Mouse (Mus musculus) midbrain, embryonic 15.5 days (tissue): Measurements from ENCODE around the gene Asap2. TPM values are rescaled to one million over a fixed set of nuclear protein-coding genes. Genes with fewer than 3 reads are reported as not detected.

Source experiments
- ATAC-seq: fragments of 200-750 bp; cut with Nextera tagmentation; replicated peaks from 2 replicates; pipeline ENCODE4 v1.8.0; 2017; ENCODE audit warnings: moderate TSS enrichment
- H3K27ac ChIP-seq: fragments of 300-500 bp; sonication (generic); 2 replicates; pipeline ENCODE4 v1.5.1; 2015; ENCODE audit warnings: mild to moderate bottlenecking, inconsistent platforms
- H3K27me3 ChIP-seq: fragments of 300-500 bp; sonication (generic); replicated peaks from 2 replicates; pipeline ENCODE4 v1.6.1; 2015; ENCODE audit warnings: inconsistent platforms
- H3K36me3 ChIP-seq: fragments of 300-500 bp; sonication (generic); replicated peaks from 2 replicates; pipeline ENCODE4 v1.6.1; 2015; ENCODE audit warnings: inconsistent platforms
- H3K4me1 ChIP-seq: fragments of 300-500 bp; sonication (generic); 2 replicates; pipeline ENCODE4 v1.6.1; 2015; ENCODE audit warnings: inconsistent platforms
- H3K4me2 ChIP-seq: fragments of 300-500 bp; sonication (generic); 2 replicates; pipeline ENCODE4 v1.6.1; 2015; ENCODE audit warnings: inconsistent platforms, mild to moderate bottlenecking, moderate library complexity
- H3K4me3 ChIP-seq: fragments of 300-500 bp; sonication (generic); 2 replicates; pipeline ENCODE4 v1.5.1; 2015; ENCODE audit warnings: mild to moderate bottlenecking, inconsistent platforms
- H3K9ac ChIP-seq: fragments of 300-500 bp; sonication (generic); 2 replicates; pipeline ENCODE4 v1.6.1; 2015; ENCODE audit warnings: mild to moderate bottlenecking, inconsistent platforms
- H3K9me3 ChIP-seq: fragments of 300-500 bp; sonication (generic); 2 replicates; pipeline ENCODE4 v1.6.1; 2016; ENCODE audit warnings: inconsistent platforms
- WGBS: fragments of 180-500 bp; shearing (Covaris S2); methylation state at CpG from one replicate; pipeline ENCODE4 v1.1.7; 2015; ENCODE audit warnings: mixed read lengths; 5-methylcytosine and 5-hydroxymethylcytosine counted together
- polyA plus RNA-seq: library from polyadenylated mRNA; unstranded; fragments of >200 nt; fragmentation: Nextera tagmentation; extraction: Ambion mirVana; gene quantifications from 2 replicates; pipeline ENCODE4 v1.2.1, GENCODE M21; 2015

The Asap2 gene
- polyA plus RNA-seq, 1 experiment from 2014 or later: 13.9 TPM

DNA sequence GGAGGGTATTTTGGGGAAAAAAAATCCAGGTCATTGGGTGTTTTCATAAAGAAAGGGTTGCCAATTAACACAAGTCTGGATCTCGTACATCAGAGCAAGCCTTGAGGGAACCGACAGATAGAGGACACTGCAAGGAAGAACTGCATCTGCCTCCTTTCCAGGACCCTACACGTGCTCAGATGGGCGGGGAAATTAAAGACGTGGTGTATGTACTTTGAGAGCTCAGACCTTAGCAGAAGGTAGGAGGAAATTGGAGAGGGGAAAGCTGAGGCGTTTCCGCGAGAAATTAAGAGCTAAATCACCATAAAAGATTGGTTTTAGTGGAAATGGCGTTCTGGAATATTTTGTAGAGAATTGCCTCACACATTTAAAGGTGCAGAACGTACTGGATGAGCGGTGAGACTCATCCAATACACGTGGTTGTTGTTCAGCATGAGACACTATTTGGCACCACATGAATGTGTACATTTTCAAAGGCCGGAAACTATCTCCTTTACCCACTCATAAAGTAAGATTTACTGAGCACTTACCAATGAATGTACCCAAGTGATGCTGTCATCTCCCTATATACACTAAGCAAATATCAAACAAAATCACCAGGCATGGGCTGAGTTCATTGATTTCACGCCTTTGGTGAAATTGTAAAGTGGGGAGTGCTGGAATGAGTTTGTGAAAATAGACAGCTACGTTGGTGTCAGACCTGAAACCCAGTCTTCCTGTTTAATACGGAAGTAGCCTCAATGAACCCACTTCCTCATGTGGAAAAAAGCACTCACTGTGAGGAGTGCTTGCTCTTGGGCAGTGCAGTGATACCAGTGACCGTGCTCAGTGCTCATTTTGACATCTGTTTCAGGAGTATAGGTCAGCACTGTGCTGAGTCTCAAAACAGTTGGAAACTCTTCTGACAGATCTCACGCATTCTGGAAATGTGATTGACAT, 296.7 kb downstream of the Asap2 start:
- H3K36me3 ChIP-seq: peaks cover 8% of the 10 kb centered on the region; the same call in 1 of the 2 replicates
- peak overlapping the region; percentile 89 for H3K4me2 ChIP-seq
- peak overlapping the region; percentile 89 for H3K4me3 ChIP-seq
- peak overlapping the region; percentile 89 for H3K9ac ChIP-seq
- H3K4me1 ChIP-seq: peaks cover 39% of the 10 kb centered on the region
- H3K9me3 ChIP-seq: no peaks in the 10 kb centered on the region
- WGBS: 37% methylated on average over 18 of the region's 18 CpGs
- H3K27ac ChIP-seq: peak overlapping the region; percentile 93
- peak; percentile 71 for ATAC-seq
- H3K27me3 ChIP-seq: no peaks in the 10 kb centered on the region

DNA sequence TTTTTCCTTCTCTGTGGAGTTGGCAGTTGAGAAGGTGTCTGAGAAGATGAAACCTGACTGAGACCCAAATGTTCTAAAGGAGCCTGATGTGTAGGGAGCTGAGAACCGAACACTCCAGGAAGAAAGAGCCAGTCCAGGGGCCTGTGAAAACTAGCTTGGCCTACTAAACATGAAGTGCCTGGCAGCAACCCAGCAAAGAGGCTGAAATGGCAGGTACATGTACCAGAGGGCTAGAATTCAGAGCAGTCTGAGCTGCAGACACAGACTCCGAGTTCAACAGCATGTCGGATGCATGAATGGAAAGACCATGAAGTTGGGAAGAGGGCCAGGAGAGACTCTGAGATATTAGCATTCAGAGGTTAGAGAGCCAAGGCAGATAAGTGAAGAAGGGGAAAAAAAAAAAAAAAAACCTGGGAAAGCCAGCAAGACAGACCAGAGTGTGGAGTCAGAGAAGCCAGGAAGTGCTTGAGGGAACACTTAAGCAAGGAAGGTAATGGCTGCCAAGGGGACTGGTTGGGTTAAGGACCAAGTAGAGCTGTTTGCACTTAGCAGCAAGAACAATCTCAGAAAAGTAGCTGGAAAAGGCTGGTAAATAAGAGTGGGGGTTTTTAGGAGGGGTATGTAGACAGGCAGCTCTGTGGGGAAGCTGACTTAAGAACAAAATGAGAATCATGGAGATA, 298.6 kb downstream of the Asap2 start:
- ATAC-seq: no peak
- Histone ChIP-seq H3K4me3 (no peak overlapping the region), H3K9me3 (no peaks in the 10 kb centered on the region), H3K4me2 (no peak overlapping the region), H3K27me3 (no peaks in the 10 kb centered on the region), H3K4me1 (peaks cover 39% of the 10 kb centered on the region), H3K27ac (no peak overlapping the region), H3K9ac (no peak overlapping the region), H3K36me3 (peaks cover 22% of the 10 kb centered on the region)
- 90% methylated on average over 3 of the region's 3 CpGs for WGBS

DNA sequence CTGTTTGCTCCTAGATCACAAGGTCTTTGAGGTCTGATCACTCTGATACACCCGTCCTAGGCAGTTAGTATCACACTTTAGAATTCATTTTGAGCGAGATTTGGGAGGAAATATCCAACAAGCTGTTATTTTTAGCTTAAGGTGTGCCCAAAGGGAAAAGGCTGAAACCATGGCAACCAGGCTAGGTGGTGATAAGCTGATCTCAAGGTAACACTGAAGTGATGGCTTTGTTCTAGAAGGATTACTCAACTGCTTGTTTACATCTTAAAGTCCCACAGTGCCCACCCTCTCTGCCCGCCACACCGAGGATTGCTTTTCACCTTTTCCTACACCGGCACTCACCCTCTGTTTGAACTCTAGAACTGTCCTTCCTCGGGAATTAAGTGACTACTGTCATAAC, 299.4 kb downstream of the Asap2 start:
- Histone ChIP-seq H3K27me3 (no peaks in the 10 kb centered on the region), H3K9me3 (no peaks in the 10 kb centered on the region), H3K4me2 (no peak overlapping the region), H3K4me1 (peaks cover 36% of the 10 kb centered on the region), H3K4me3 (no peak overlapping the region), H3K9ac (no peak overlapping the region), H3K27ac (no peak overlapping the region), H3K36me3 (peaks cover 30% of the 10 kb centered on the region)
- 86% methylated on average over 6 of the region's 6 CpGs for WGBS
- no peak for ATAC-seq

DNA sequence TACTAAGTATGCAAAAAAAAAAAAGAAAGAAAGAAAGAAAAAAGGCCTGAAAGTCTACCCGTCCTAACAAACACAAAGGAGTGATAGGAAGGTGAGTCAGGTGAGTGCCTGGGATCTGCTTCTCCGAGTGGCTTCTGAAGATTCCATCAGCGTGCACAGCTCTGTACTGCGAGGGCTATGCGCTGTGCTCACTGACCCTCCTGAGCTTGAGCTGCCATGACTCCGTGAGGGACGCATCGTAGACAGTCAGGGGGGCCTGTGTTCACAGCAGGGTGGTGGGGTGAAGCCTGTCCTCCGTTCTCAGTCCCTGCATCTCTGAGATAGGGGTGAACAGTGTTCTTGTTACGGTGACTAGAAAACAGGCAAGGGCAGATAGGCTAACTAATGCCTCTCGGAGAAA, 308.6 kb downstream of the Asap2 start:
- Histone ChIP-seq H3K27me3 (no peaks in the 10 kb centered on the region), H3K4me3 (no peak overlapping the region), H3K9ac (no peak overlapping the region), H3K27ac (no peak overlapping the region), H3K4me2 (no peak overlapping the region), H3K9me3 (no peaks in the 10 kb centered on the region), H3K4me1 (no peaks in the 10 kb centered on the region), H3K36me3 (peaks cover 78% of the 10 kb centered on the region)
- ATAC-seq: no peak
- WGBS: 95% methylated on average over 11 of the region's 11 CpGs

DNA sequence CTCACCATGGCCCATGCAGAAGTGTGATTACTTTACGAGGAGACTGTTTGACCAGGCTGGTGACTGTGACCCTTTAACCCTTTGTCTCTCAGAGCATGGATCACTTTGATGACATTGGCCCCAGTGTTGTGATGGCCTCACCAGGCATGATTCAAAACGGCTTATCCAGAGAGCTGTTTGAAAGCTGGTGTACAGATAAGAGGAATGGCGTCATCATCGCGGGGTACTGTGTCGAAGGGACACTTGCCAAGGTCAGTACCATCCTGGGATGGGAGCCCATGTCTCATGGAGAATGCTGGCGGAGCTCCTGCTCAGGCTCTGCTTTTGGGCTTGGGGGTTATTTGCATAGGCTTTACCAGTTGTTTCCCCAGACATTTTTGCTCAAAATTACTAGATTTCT, 311.1 kb downstream of the Asap2 start:
- no peaks in the 10 kb centered on the region for H3K4me1 ChIP-seq
- H3K36me3 ChIP-seq: peaks cover 74% of the 10 kb centered on the region

DNA sequence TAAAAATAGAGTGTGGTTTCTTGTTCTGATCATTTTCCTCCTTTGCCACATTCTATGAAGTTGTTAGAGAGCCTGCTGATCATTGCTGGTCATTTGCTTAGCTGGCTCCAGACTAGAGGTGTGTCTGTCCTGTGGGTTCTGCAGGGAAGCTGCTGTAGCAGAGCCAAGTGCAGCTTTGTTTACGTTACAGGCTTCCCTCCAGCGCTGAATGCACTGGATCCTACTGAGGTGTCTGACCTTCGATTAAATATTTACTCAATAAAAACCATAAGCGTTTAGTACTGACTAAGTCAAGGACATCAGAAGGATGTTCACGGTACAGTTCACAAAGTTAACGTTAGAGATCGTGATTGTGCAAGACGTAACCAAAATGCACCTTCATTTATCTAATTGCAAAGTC, 311.7 kb downstream of the Asap2 start:
- Histone ChIP-seq H3K27ac (no peak overlapping the region), H3K27me3 (no peaks in the 10 kb centered on the region), H3K4me2 (no peak overlapping the region), H3K4me3 (no peak overlapping the region), H3K4me1 (no peaks in the 10 kb centered on the region), H3K9me3 (no peaks in the 10 kb centered on the region), H3K36me3 (peaks cover 76% of the 10 kb centered on the region), H3K9ac (no peak overlapping the region)
- 93% methylated on average over 8 of the region's 8 CpGs for WGBS
- ATAC-seq: no peak

More for the DNA sequence above, 311.1 kb downstream of the Asap2 start:
- 92% methylated on average over 7 of the region's 7 CpGs for WGBS
- ATAC-seq: no peak
- no peaks in the 10 kb centered on the region for H3K9me3 ChIP-seq
- H3K27me3 ChIP-seq: no peaks in the 10 kb centered on the region
- H3K4me3 ChIP-seq: no peak overlapping the region
- H3K27ac ChIP-seq: no peak overlapping the region
- H3K4me2 ChIP-seq: no peak overlapping the region
- H3K9ac ChIP-seq: no peak overlapping the region

DNA sequence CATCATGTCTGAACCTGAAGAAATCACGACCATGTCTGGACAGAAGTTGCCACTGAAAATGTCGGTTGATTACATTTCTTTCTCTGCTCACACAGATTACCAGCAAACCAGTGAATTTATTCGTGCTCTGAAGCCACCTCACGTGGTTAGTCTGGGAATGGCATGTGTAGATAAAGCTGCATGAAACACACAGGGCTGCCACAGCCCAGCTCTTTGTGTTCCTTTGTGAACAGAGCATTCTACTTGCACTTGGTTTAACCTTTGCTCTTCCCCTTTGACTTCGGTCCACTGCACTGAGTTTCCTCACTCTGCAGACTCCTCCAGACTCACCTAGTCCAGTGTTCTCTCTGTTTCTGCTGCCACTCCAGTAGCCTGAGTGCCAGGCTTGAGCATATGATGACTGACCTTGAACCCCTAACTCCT, 312.1 kb downstream of the Asap2 start:
- Histone ChIP-seq H3K9me3 (no peaks in the 10 kb centered on the region), H3K4me2 (no peak overlapping the region), H3K27me3 (no peaks in the 10 kb centered on the region), H3K36me3 (peaks cover 75% of the 10 kb centered on the region), H3K4me3 (no peak overlapping the region), H3K9ac (no peak overlapping the region), H3K4me1 (no peaks in the 10 kb centered on the region), H3K27ac (no peak overlapping the region)
- 81% methylated on average over 5 of the region's 5 CpGs for WGBS
- no peak for ATAC-seq

DNA sequence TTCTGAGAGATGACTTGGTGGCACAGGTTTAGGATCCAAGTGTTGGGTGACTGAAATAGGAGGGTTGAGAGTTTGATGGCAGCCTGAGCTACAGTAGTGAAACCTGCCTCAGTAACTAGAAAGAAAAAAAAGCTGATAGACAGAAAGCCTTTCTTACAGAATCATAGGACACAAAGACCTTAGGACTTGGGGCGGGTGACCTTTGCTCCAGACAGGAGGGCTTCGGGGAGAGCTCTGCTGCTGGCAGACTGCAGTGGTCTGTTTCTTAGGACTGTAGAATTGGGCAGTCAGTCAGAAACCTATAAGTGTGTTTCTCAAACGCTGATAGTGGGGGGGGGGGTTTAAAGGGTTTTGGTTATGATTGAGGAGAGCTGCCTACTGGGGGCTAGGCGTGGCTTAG, 315.5 kb downstream of the Asap2 start:
- Histone ChIP-seq H3K9me3 (no peaks in the 10 kb centered on the region), H3K9ac (no peak overlapping the region), H3K36me3 (peaks cover 77% of the 10 kb centered on the region), H3K4me3 (no peak overlapping the region), H3K4me2 (no peak overlapping the region), H3K27me3 (no peaks in the 10 kb centered on the region), H3K27ac (no peak overlapping the region), H3K4me1 (no peaks in the 10 kb centered on the region)
- no peak for ATAC-seq
- 92% methylated on average over 4 of the region's 4 CpGs for WGBS

DNA sequence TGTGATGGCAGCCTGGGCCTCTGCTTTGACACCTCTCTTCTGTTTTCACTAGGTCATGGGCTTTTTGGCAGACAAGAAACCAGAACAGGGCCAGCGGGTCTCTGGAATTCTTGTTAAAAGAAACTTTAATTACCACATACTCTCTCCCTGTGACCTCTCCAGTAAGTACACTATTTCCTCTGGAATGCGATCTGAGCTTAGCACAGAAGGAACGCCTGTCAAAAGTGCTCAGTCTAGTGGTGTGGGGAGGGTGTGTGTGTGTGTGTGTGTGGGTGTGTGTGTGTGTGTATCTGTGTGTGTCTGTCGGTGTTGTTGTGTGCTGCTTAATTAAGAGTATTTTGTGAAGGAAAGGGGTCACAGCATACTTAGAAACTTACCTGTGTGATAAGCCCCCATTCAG, 316.5 kb downstream of the Asap2 start:
- peaks cover 79% of the 10 kb centered on the region for H3K36me3 ChIP-seq
- ATAC-seq: no peak
- WGBS: 97% methylated on average over 4 of the region's 4 CpGs

DNA sequence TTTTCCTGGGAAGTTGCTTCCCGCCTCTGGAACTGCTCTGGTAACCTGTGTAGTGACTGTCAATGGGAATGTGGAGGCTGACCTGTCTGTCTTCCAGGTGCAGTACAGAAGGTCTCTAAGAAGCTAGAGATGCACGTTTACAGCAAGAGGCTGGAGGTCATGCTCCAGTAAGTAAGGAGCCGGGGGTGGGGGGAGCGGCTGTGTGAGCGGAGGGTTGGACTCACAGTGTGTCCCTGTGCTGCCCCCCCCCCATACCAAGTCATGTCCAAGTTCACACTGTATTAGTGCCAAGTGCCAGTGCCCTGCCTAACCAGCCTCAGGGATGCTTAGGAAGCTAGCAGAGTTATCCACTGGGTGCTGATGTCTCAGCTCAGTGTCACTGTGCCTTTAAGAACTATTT, 321.9 kb downstream of the Asap2 start:
- Histone ChIP-seq H3K27me3 (no peaks in the 10 kb centered on the region), H3K9ac (no peak overlapping the region), H3K4me1 (0 out of 2 replicates have a peak, but pooled peaks cover 5% of the 10 kb centered on the region), H3K9me3 (no peaks in the 10 kb centered on the region), H3K4me2 (no peak overlapping the region), H3K27ac (no peak overlapping the region), H3K4me3 (no peak overlapping the region), H3K36me3 (peaks cover 60% of the 10 kb centered on the region)
- ATAC-seq: no peak
- 94% methylated on average over 5 of the region's 5 CpGs for WGBS

More for the DNA sequence above, 316.5 kb downstream of the Asap2 start:
- H3K27me3 ChIP-seq: no peaks in the 10 kb centered on the region
- H3K9me3 ChIP-seq: no peaks in the 10 kb centered on the region
- no peaks in the 10 kb centered on the region for H3K4me1 ChIP-seq
- no peak overlapping the region for H3K27ac ChIP-seq
- H3K4me3 ChIP-seq: no peak overlapping the region
- H3K9ac ChIP-seq: no peak overlapping the region
- H3K4me2 ChIP-seq: no peak overlapping the region

DNA sequence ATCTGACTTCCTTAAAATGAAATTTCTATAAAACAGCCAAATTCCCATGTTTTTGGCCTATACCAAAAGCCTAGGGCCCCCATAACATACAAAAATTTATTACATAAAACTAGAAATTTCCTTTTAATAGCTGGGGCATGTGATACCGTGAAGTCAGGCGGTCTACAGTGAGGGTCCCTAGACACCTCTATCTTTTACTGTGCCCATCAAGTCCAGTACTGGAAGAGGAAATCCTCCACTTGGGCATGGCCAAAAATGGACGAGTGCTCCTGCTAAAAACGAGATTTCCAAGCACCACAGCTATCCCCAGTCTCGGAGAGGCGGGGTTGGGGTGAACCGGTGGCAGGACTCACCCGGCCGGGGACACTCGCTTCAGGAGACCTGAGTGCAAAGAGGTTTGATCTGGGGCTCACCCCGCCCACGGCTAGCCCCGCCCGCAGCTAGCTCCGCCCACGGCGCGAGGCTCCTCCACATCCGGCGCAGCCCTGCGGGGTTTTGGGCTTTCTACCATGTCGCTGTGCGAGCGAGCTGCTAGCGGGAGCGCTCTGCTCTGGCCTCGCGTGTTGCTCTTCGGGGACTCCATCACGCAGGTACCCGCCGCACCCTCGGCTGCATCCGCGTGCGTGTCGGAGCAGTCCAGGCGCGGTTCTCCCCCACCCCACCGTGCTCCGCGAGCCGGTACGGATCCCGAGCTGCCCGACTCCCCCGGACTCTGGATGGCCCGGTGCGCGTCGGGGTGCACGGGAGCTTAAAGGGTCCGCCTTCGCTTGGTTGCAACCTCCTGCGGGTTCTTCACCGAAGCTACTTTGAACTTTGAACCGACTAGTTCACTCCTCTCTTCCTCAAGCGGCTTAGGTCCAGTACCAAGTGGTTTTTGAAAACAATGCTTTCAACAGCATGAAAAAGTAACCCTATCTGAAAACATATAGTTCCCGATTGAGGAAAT, 325.9 kb downstream of the Asap2 start, which contains the start of gene Iah1:
Gene Iah1 (plus strand): TSS at position 467 of the 946 bp plus-strand sequence.
- Histone ChIP-seq H3K9me3 (no peaks in the 10 kb centered on the region), H3K4me1 (0 out of 2 replicates have a peak, but pooled peaks cover 5% of the 10 kb centered on the region), H3K9ac (peak within 1 kb of the TSS; percentile 59), H3K4me2 (peak within 1 kb of the TSS; percentile 73), H3K27ac (peak within 1 kb of the TSS; percentile 36), H3K4me3 (peak within 1 kb of the TSS; percentile 59), H3K36me3 (peaks cover 28% of the 10 kb centered on the region), H3K27me3 (no peaks in the 10 kb centered on the region)
- ATAC-seq: peak; percentile 90
- WGBS: 2% methylated on average over 59 of the region's 59 CpGs
